Mouse (Mus musculus): ENCODE data around the gene Ppp1r36. TPM values are rescaled to one million over a fixed set of nuclear protein-coding genes. Genes with fewer than 3 reads are reported as not detected.

Gene Ppp1r36
- total and polyA plus RNA-seq, 3 experiments, result not detected

GRCm38 (mm10) chr12:76478309-76479023, 61.1 kb downstream of the Ppp1r36 start:
- no peak overlapping the region for H3K4me3 ChIP-seq (replicated peaks in 1 of 3; ENCODE audit: low read depth in 2 of 3, low read length in 2 of 3, poor library complexity in 1 of 3)
- H3K27ac ChIP-seq (ENCODE audit: insufficient read depth, low read depth), result no peak overlapping the region
- H3K9ac ChIP-seq (ENCODE audit: insufficient read depth, low read depth), result no peak overlapping the region
- TF ChIP-seq NELFE (IDR thresholded peaks at IDR 0.05; ENCODE audit: low read depth, low read length) (no peak), SMC3 (IDR thresholded peaks at IDR 0.05; ENCODE audit: low read depth, low read length) (no peak), TBP (conservative IDR thresholded peaks at IDR 0.05; ENCODE audit: low read depth, low read length) (no peak), NRF1 (IDR thresholded peaks at IDR 0.05; ENCODE audit: low read depth, low read length) (no peak), POLR2AphosphoS2 (IDR thresholded peaks at IDR 0.05; ENCODE audit: low read depth, low read length) (no peak), BHLHE40 (IDR thresholded peaks at IDR 0.05; ENCODE audit: low read depth, low read length) (no peak), ELF1 (IDR thresholded peaks at IDR 0.05; ENCODE audit: low read depth, low read length) (no peak), GABPA (IDR thresholded peaks at IDR 0.05; ENCODE audit: insufficient replicate concordance, low read depth, low read length) (no peak), E2F4 (IDR thresholded peaks at IDR 0.05; ENCODE audit: insufficient replicate concordance, low read depth, low read length) (no peak), UBTF (IDR thresholded peaks at IDR 0.05; ENCODE audit: low read depth, low read length) (no peak), TCF12 (IDR thresholded peaks at IDR 0.05; ENCODE audit: low read depth, low read length) (no peak), PAX5 (IDR thresholded peaks at IDR 0.05; ENCODE audit: low read length) (no peak), MAZ (IDR thresholded peaks at IDR 0.05; ENCODE audit: low read depth, low read length) (no peak), MAFK (IDR thresholded peaks at IDR 0.05; ENCODE audit: insufficient replicate concordance, low read length) (no peak), ZMIZ1 (IDR thresholded peaks at IDR 0.05; ENCODE audit: low read depth, low read length) (no peak), HCFC1 (IDR thresholded peaks at IDR 0.05; ENCODE audit: low read depth, low read length) (no peak), ZNF384 (IDR thresholded peaks at IDR 0.05; ENCODE audit: low read depth, low read length) (no peak), JUN (IDR thresholded peaks at IDR 0.05; ENCODE audit: insufficient read depth, low read depth, low read length) (no peak), RAD21 (IDR thresholded peaks at IDR 0.05; ENCODE audit: low read depth, low read length) (no peak), ETS1 (conservative IDR thresholded peaks at IDR 0.05; ENCODE audit: low read depth, low read length) (no peak)
- peaks cover 8 to 15% of the 10 kb centered on the region in 2 experiments; a peak in 3 of 4 replicates for H3K4me1 ChIP-seq (ENCODE audit: control insufficient read depth in 1 of 2, insufficient read depth in 2 of 2)
- H3K9me3 ChIP-seq (replicated peaks; ENCODE audit: low read length), result peaks cover 2% of the 10 kb centered on the region
- dilution Hi-C loops (cut with MboI; ENCODE audit: extremely low pct_ligation_motif_present, extremely low pct_unique_long_range_greater_than_20kb, low sequenced_read_pairs) (no loop called here), in situ Hi-C loops (cut with MboI; ENCODE audit: low pct_ligation_motif_present, low pct_unique_long_range_greater_than_20kb, low sequenced_read_pairs) (loop anchor here (25.0 kb wide), 1 partner anchor 234 kb away; the partner anchor contains the start of gene Sptb)
- no peaks in the 10 kb centered on the region for H3K27me3 ChIP-seq (replicated peaks)
- H3K36me3 ChIP-seq (replicated peaks in 1 of 2; ENCODE audit: control insufficient read depth in 1 of 2, insufficient read depth in 1 of 2, low read length in 1 of 2), result no peaks in the 10 kb centered on the region
- DNase-seq (ENCODE audit: extremely low read depth), result no peak
- H3K79me2 ChIP-seq (replicated peaks; ENCODE audit: control insufficient read depth, extremely low read depth, insufficient read depth, poor library complexity, severe bottlenecking), result no peaks in the 10 kb centered on the region
- H3K4me2 ChIP-seq (ENCODE audit: insufficient read depth, low read depth, poor library complexity, severe bottlenecking), result no peak overlapping the region

All from CH12.LX (cell line).